Mouse (Mus musculus) heart, postnatal 10 days (tissue): ENCODE measurements at regions not wholly inside any gene's neighbourhood (a gene's known extent, or its start where the extent isn't known, plus 50 kb on each side); places are given as distances from the start of the nearest gene placed in this dataset.

Source experiments
- DNase-seq, 2 experiments: peaks; one replicate each; pipeline ENCODE4 v3.0.0; 2021
- intact Hi-C: fragments of 180-260 bp; cut with DNase I; formaldehyde crosslinking; loops from one replicate; pipeline ENCODE4 v1.15.1; 2025

- intact Hi-C loops = no loop called here
- no peak for DNase-seq
Measured at GRCm38 (mm10) chr13:111966113-111966512, 157.3 kb upstream of the Map3k1 start.

DNA sequence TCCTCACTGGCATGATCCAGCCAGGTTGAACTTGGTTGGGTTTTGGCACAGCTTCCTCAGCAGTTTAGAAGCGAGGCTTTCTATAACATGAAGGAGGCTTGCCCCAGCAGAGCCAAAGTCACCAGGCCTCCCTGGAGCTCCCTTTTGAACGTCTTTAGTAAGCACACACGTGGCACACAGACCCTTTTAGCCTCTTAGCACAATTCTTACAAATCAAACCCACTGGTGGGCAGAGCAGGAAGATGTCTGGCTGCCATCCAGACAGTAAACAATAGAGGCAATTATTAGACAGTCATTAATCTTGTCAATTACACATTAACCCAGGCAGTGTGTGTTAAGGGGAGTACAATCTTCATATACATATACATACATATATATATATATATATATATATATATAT is 157.8 kb upstream of the Map3k1 start:
- intact Hi-C loops = no loop called here
- DNase-seq = no peak

- intact Hi-C loops = no loop called here
- DNase-seq = no peak
Measured at GRCm38 (mm10) chr13:111968197-111968596, 159.4 kb upstream of the Map3k1 start.

DNA sequence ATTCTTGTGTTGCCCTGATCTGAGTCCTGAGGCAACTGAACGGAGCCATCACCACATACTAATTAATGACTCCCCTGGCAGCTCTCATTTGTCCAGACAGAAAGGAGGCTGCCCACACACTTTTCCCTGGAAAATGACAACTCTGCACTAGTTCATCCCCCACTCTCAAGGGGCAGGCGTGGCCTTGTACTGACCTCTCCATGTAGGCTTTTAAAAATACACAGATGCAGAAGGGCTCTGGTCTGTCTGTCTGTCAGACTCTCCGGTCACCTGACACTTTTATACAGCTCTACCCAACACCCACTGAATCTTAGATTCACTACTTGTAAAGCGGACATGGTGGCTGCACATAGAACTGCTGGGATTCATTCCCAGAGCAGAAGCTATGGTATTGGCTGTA is 165.5 kb upstream of the Map3k1 start:
- DNase-seq = no peak
- intact Hi-C loops = no loop called here

DNA sequence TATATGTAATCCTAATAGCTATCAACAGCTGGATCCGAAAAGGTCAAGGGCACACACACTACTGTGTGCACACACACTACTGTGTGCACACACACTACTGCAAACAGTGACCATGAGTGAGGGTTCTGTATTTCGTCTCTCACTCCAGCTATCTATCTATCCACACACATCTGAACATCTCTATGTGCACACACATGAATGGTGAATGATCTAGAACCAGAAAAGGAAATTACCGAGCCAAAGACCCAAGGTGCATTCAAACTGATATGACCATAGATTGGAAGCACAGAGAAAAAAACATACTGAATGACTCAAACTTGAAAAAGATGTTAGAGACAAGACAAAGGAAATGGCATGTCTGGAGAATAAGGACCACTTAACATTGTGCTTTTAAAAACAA is 166.8 kb upstream of the Map3k1 start:
- intact Hi-C loops = no loop called here
- no peak for DNase-seq

DNA sequence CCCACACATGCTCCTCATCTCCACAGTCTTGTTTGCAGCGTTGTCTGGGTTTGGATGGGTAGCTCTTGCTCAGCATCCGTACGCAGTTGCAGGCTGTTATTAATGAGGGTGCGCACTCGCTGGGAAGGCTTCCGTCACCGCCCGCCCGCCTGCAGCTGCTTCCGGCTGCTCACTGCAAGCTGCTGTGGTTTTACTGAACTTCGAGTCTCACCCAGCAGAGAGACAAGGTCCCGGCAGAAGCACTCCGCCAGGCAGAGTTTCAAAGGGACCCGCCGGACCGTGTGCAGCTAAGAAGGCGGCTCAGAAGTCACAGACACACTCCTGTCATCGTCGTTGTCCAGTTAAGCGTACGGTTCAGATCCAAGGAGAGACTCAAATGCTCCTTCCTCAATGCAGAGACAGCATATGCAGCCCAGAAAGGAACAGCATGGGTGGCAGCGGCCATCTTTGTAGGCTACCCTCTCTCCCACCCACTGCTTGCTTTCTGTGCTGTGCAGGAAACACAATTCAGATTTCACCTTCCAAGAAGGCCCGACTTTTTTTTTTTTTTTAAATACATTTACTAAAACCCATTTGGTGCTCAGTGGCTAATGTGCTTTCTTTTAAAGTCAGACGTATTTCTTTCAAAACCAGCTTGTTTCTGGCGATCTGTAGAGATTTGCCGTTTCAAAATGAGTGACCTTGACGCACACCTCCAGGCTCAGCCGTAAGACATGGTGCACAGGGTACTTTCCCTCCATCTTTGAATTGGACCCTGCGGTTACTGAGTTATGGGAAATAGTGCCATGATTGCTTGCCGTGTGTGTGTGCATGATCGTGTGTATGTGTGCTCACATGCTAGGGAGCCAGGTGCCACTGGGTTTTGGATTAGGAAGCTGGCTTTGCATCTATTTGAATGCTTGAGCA is 169.2 kb upstream of the Map3k1 start:
- intact Hi-C loops = no loop called here

DNA sequence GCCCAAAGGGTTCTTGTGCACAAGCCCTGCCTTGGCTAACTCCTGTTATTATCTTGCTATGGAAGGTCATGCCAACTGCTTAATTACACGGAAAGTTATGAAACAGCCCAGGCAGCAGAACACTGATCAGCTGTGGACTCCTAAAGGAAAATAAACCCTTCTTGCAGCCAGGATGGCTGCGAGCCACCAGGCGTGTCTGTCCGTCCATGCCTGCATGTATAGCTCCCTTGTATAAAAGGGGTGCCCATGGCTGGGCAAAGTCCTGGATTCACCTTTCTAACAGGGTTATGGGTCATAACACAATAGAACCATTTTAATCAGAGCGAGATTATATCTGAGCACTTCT is 169.9 kb upstream of the Map3k1 start:
- DNase-seq = no peak

More for the DNA sequence above, 169.2 kb upstream of the Map3k1 start:
- DNase-seq = peak in 1 of 2 experiments; percentile 23

GRCm38 (mm10) chr13:111979428-111980204 is 170.8 kb upstream of the Map3k1 start:
- peak in 1 of 2 experiments; percentile 44 for DNase-seq
- intact Hi-C loops = no loop called here

More for the DNA sequence above, 169.9 kb upstream of the Map3k1 start:
- intact Hi-C loops = no loop called here

GRCm38 (mm10) chr13:111980205-111980595 is 171.4 kb upstream of the Map3k1 start:
- intact Hi-C loops = no loop called here

DNA sequence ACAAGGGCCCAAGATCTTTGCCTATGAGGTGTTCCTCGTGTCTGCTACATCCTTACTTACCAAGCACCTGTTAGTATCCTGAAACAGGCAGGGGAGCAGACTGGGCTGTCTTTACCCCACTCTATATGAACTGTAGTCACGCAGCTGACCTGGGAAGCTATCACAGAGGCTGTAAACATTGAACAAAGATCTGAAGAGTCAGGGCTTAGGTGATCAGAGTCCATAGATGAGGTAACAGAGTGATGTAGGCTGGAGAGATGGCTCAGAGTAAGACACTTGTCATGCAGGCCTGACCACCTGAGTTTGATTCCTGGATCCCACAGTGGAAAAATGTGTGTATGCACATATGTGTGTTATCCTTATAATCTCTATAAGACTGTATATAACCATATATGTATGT is 172.3 kb upstream of the Map3k1 start:
- no peak for DNase-seq
- intact Hi-C loops = no loop called here

More at GRCm38 (mm10) chr13:111980205-111980595, 171.4 kb upstream of the Map3k1 start:
- DNase-seq = peak in 1 of 2 experiments; percentile 26

DNA sequence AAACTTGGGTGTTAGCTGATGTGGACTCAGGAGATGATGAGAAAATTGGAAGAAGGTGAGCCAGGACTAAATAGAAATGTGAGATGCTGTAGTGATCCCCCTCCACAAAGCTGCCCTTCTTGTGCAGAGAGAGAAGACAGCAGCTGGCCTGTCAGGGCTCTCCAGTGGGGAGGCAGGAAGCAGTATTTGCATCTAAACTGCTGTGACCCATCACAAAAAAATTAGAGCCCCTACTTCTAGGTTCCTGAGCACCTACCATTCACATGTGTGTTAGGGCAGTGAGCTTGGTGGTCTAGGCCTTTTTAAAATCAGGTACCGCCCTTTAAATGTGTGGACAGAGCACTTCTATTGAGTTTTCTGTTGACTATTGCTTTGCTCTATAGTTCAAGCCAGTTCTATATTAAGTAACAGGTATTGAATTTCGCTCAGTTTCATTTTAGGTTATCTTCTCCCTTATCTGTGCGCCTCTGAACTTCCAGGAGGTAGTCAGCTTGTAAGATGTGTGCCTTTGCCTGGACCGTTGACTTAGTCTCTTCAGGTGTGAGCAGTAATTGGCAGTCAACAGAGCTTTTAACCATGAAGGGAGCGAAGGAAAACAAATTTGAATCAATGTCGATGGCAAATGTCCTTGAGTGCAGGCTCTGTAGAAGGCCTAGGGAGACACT is 174.1 kb upstream of the Map3k1 start:
- DNase-seq = no peak
- intact Hi-C loops = no loop called here

- no peak for DNase-seq
- intact Hi-C loops = no loop called here
Measured at GRCm38 (mm10) chr13:111984081-111984574, 175.3 kb upstream of the Map3k1 start.

DNA sequence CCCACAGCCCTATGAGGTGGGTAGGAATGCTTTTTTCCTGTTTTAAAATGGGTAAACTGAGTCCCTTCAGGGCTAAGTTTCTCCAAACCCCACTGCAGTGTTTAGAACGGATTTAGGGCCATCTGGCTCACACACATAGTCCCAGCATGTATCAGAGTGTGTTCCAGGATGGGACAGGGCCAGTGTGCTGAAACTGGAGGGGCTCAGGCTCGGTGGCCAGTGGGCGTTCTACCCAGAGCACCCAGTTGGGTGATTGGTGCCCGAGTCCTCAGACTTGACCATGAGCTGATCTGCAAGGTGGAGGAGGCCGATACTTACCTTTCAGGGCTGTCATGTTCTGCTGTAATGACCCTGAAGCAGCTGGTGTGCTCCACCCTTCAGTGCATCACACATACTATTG is 176.6 kb upstream of the Map3k1 start:
- DNase-seq = no peak
- intact Hi-C loops = no loop called here

- intact Hi-C loops = no loop called here
- DNase-seq = no peak
Measured at GRCm38 (mm10) chr13:111986681-111987080, 177.9 kb upstream of the Map3k1 start.

DNA sequence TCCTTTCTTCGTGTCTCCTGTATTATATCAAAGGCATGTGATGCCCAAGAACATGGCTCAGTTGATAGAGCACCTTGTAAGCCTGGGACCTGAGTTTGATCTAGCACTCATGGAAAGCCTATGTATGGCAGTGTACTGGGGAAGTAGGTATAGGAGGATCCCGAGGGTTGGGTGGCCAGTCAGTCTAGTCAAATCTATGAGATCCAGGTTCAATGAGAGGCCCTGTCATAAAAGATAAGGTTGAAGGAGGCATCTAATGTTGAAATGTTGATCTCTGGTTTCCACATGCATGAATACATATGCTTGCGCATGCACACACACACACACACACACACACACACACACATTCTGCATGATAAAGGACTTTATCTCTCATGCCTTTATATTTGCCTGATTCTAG is 178.6 kb upstream of the Map3k1 start:
- no peak for DNase-seq
- intact Hi-C loops = no loop called here

DNA sequence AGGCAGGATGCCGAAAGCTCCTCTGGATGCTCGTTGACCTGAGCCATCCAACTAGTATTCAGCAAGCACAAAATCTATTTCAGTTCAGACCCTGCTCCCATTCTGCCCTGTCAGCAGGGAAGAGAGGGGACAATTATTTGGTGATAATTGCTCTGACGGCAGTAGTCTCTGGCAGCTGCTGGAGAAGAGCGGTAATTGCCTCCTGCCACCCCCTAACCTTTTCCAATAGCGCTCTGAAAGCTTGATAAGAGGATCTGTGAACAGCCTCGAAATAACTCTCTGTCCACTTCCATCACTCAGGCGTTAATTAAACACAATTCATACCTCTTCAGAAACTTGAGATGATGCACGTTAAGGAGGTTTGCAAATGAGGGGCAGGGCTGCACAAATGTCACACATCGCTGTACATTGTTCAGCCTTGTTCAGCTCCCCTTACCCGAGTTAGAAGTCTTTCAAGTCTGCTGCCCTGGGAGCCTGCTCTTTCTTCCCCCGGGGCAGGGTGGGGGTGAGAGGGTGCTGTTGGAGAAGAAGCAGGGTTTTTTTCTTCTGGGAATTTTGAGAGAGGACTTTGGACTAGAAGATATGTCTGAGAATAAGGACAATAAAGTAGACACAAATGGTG is 182.2 kb upstream of the Map3k1 start:
- intact Hi-C loops = no loop called here
- DNase-seq = no peak

DNA sequence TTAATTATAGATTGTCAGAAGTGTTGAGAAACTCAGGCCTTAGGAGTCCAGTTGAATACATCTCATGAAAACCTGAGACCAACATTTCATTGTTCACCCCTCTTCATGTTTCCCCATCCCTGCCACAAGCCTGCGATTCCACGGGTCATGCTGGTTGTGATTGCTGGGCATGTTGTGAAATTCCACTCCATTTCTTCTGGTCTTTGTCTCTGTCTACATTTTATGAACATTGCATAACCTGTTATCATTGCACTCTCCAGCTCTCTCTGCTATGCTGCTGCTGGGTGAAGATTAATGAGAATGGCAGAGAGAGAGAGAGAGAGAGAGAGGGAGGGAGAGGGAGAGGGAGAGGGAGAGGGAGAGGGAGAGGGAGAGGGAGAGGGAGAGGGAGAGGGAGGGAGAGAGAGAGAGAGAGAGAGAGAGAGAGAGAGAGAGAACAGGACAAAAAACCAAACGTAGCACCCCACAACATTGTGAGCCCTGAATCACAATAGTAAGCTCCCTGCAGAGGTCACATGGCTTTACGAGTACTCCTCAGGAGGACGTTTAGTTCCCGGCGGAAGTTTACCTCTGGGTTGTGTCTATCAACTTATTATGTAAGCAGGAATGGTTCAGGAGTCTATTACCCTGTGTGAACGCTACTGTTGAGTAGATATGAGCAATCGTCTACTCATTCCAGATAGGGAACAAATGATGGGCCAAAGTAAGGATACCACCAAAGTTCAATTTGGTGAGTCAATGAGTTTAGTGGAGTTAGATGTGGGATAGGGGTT is 183.5 kb upstream of the Map3k1 start:
- intact Hi-C loops = no loop called here

DNA sequence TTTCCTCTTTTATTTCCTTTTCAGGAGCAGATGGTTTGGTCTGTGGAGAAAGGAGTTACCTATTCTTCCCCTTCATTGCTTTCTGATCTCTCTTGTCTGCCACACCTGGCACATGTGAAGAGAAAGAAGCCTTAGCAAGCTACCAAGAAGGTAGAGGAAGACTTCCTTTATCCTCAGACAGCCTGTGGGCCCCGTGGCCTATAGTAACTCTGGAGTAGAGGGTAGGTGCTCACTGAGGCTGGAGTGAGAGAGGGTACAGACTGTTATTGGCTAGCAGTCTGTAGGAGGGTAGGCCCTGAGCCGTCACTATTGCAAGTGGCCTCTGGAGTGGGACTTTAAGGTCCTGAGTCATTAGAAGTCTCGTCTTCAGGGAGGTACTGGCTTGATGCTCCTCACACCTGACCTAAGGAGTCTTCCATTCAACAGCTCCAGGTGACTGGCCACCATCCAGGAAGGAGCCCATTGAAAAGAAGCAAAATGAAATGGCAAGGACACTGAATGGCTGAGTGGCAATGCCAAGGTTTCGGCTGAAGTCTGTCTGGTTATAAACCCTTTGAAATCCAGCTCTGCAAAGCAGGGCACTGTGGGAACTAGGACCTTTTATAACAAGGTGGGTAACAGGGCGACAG is 186.2 kb upstream of the Map3k1 start:
- DNase-seq = no peak
- intact Hi-C loops = no loop called here

More for the DNA sequence above, 183.5 kb upstream of the Map3k1 start:
- no peak for DNase-seq

GRCm38 (mm10) chr13:111995716-111996115 is 186.9 kb upstream of the Map3k1 start:
- DNase-seq = no peak
- intact Hi-C loops = no loop called here
